Mouse (Mus musculus): ENCODE data around the gene Tcf7l2. TPM values are rescaled to one million over a fixed set of nuclear protein-coding genes. Genes with fewer than 3 reads are reported as not detected.

The Tcf7l2 gene
- polyA plus RNA-seq, 1 experiment = 10.3 TPM

GRCm38 (mm10) chr19:55767579-55767978 is 26.0 kb downstream of the Tcf7l2 start:
- Histone ChIP-seq H3ac (ENCODE audit: control insufficient read depth, insufficient read length, low read depth) (no peak overlapping the region), H3K36me3 (ENCODE audit: control insufficient read depth, insufficient read depth) (peaks cover 16% of the 10 kb centered on the region), H3K79me2 (ENCODE audit: control insufficient read depth, insufficient read depth) (peaks cover 58% of the 10 kb centered on the region), H3K79me3 (ENCODE audit: low read depth) (peaks cover 20% of the 10 kb centered on the region), H3K4me3 (ENCODE audit: insufficient read depth, poor library complexity, severe bottlenecking) (no peak overlapping the region), H3K27me3 (ENCODE audit: control insufficient read depth, insufficient read depth, insufficient read length) (no peaks in the 10 kb centered on the region)
- TF ChIP-seq FOSL1 (IDR thresholded peaks at IDR 0.05; ENCODE audit: insufficient read depth, low read length, poor library complexity, severe bottlenecking) (no peak), CTCF (IDR thresholded peaks at IDR 0.05; ENCODE audit: control insufficient read depth, insufficient read depth, insufficient read length) (no peak), CEBPB (IDR thresholded peaks at IDR 0.05; ENCODE audit: low read depth) (no peak), MYOD1 (IDR thresholded peaks at IDR 0.05; ENCODE audit: control insufficient read depth, insufficient read length, low read depth) (no peak), MAX (IDR thresholded peaks at IDR 0.05) (no peak), MYOG (IDR thresholded peaks at IDR 0.05; ENCODE audit: control insufficient read depth, extremely low read depth, insufficient read length) (no peak), USF1 (IDR thresholded peaks at IDR 0.05; ENCODE audit: low read depth) (no peak)

GRCm38 (mm10) chr19:55768246-55768645 is 26.6 kb downstream of the Tcf7l2 start:
- no peak overlapping the region for H3K4me3 ChIP-seq (ENCODE audit: insufficient read depth, poor library complexity, severe bottlenecking)
- H3K27me3 ChIP-seq (ENCODE audit: control insufficient read depth, insufficient read depth, insufficient read length) = no peaks in the 10 kb centered on the region
- peak overlapping the region; percentile 52 for H3ac ChIP-seq (ENCODE audit: control insufficient read depth, insufficient read length, low read depth)
- TF ChIP-seq CTCF (IDR thresholded peaks at IDR 0.05; ENCODE audit: control insufficient read depth, insufficient read depth, insufficient read length) (no peak), MAX (IDR thresholded peaks at IDR 0.05) (peak; percentile 48), MYOG (IDR thresholded peaks at IDR 0.05; ENCODE audit: control insufficient read depth, extremely low read depth, insufficient read length) (no peak), MYOD1 (IDR thresholded peaks at IDR 0.05; ENCODE audit: control insufficient read depth, insufficient read length, low read depth) (peak; percentile 89)
- peaks cover 56% of the 10 kb centered on the region for H3K79me2 ChIP-seq (ENCODE audit: control insufficient read depth, insufficient read depth)
- peaks cover 16% of the 10 kb centered on the region for H3K79me3 ChIP-seq (ENCODE audit: low read depth)
- H3K36me3 ChIP-seq (ENCODE audit: control insufficient read depth, insufficient read depth) = peaks cover 11% of the 10 kb centered on the region

GRCm38 (mm10) chr19:55768889-55769288 is 27.3 kb downstream of the Tcf7l2 start:
- peaks cover 49% of the 10 kb centered on the region for H3K79me2 ChIP-seq (ENCODE audit: control insufficient read depth, insufficient read depth)
- no peak overlapping the region for H3K4me3 ChIP-seq (ENCODE audit: insufficient read depth, poor library complexity, severe bottlenecking)
- no peak overlapping the region for H3ac ChIP-seq (ENCODE audit: control insufficient read depth, insufficient read length, low read depth)
- TF ChIP-seq MAX (IDR thresholded peaks at IDR 0.05) (peak; percentile 99), USF1 (IDR thresholded peaks at IDR 0.05; ENCODE audit: low read depth) (peak; percentile 32), FOSL1 (IDR thresholded peaks at IDR 0.05; ENCODE audit: insufficient read depth, low read length, poor library complexity, severe bottlenecking) (peak; percentile 43), CEBPB (IDR thresholded peaks at IDR 0.05; ENCODE audit: low read depth) (no peak), MYOG (IDR thresholded peaks at IDR 0.05; ENCODE audit: control insufficient read depth, extremely low read depth, insufficient read length) (no peak), MYOD1 (IDR thresholded peaks at IDR 0.05; ENCODE audit: control insufficient read depth, insufficient read length, low read depth) (peak; percentile 35), CTCF (IDR thresholded peaks at IDR 0.05; ENCODE audit: control insufficient read depth, insufficient read depth, insufficient read length) (no peak)
- H3K36me3 ChIP-seq (ENCODE audit: control insufficient read depth, insufficient read depth) = peaks cover 11% of the 10 kb centered on the region
- no peaks in the 10 kb centered on the region for H3K27me3 ChIP-seq (ENCODE audit: control insufficient read depth, insufficient read depth, insufficient read length)
- peaks cover 12% of the 10 kb centered on the region for H3K79me3 ChIP-seq (ENCODE audit: low read depth)

GRCm38 (mm10) chr19:55774334-55774733 is 32.7 kb downstream of the Tcf7l2 start:
- H3K4me3 ChIP-seq (ENCODE audit: insufficient read depth, poor library complexity, severe bottlenecking) = no peak overlapping the region
- H3K79me3 ChIP-seq (ENCODE audit: low read depth) = peaks cover 26% of the 10 kb centered on the region
- TF ChIP-seq USF1 (IDR thresholded peaks at IDR 0.05; ENCODE audit: low read depth) (no peak), MYOD1 (IDR thresholded peaks at IDR 0.05; ENCODE audit: control insufficient read depth, insufficient read length, low read depth) (peak; percentile 71)

GRCm38 (mm10) chr19:55774824-55775223 is 33.2 kb downstream of the Tcf7l2 start:
- TF ChIP-seq CTCF (IDR thresholded peaks at IDR 0.05; ENCODE audit: control insufficient read depth, insufficient read depth, insufficient read length) = no peak
- TF ChIP-seq USF1 (IDR thresholded peaks at IDR 0.05; ENCODE audit: low read depth) = no peak
- TF ChIP-seq MAX (IDR thresholded peaks at IDR 0.05) = no peak
- TF ChIP-seq CEBPB (IDR thresholded peaks at IDR 0.05; ENCODE audit: low read depth) = no peak
- no peak for TF ChIP-seq MYOG (IDR thresholded peaks at IDR 0.05; ENCODE audit: control insufficient read depth, extremely low read depth, insufficient read length)
- TF ChIP-seq MYOD1 (IDR thresholded peaks at IDR 0.05; ENCODE audit: control insufficient read depth, insufficient read length, low read depth) = no peak
- no peak for TF ChIP-seq FOSL1 (IDR thresholded peaks at IDR 0.05; ENCODE audit: insufficient read depth, low read length, poor library complexity, severe bottlenecking)

More at GRCm38 (mm10) chr19:55774334-55774733, 32.7 kb downstream of the Tcf7l2 start:
- H3K27me3 ChIP-seq (ENCODE audit: control insufficient read depth, insufficient read depth, insufficient read length) = no peaks in the 10 kb centered on the region
- no peak overlapping the region for H3ac ChIP-seq (ENCODE audit: control insufficient read depth, insufficient read length, low read depth)
- H3K79me2 ChIP-seq (ENCODE audit: control insufficient read depth, insufficient read depth) = peaks cover 63% of the 10 kb centered on the region
- H3K36me3 ChIP-seq (ENCODE audit: control insufficient read depth, insufficient read depth) = peaks cover 5% of the 10 kb centered on the region

GRCm38 (mm10) chr19:55779871-55780270 is 38.3 kb downstream of the Tcf7l2 start:
- H3K4me3 ChIP-seq (ENCODE audit: insufficient read depth, poor library complexity, severe bottlenecking) = no peak overlapping the region
- no peaks in the 10 kb centered on the region for H3K27me3 ChIP-seq (ENCODE audit: control insufficient read depth, insufficient read depth, insufficient read length)
- TF ChIP-seq CEBPB (IDR thresholded peaks at IDR 0.05; ENCODE audit: low read depth) (no peak), CTCF (IDR thresholded peaks at IDR 0.05; ENCODE audit: control insufficient read depth, insufficient read depth, insufficient read length) (no peak), MAX (IDR thresholded peaks at IDR 0.05) (no peak), MYOD1 (IDR thresholded peaks at IDR 0.05; ENCODE audit: control insufficient read depth, insufficient read length, low read depth) (no peak), USF1 (IDR thresholded peaks at IDR 0.05; ENCODE audit: low read depth) (no peak), MYOG (IDR thresholded peaks at IDR 0.05; ENCODE audit: control insufficient read depth, extremely low read depth, insufficient read length) (no peak), FOSL1 (IDR thresholded peaks at IDR 0.05; ENCODE audit: insufficient read depth, low read length, poor library complexity, severe bottlenecking) (no peak)
- peaks cover 42% of the 10 kb centered on the region for H3K79me3 ChIP-seq (ENCODE audit: low read depth)
- peaks cover 87% of the 10 kb centered on the region for H3K79me2 ChIP-seq (ENCODE audit: control insufficient read depth, insufficient read depth)
- no peak overlapping the region for H3ac ChIP-seq (ENCODE audit: control insufficient read depth, insufficient read length, low read depth)
- H3K36me3 ChIP-seq (ENCODE audit: control insufficient read depth, insufficient read depth) = peaks cover 4% of the 10 kb centered on the region

More at GRCm38 (mm10) chr19:55774824-55775223, 33.2 kb downstream of the Tcf7l2 start:
- H3K79me3 ChIP-seq (ENCODE audit: low read depth) = peaks cover 27% of the 10 kb centered on the region
- H3K79me2 ChIP-seq (ENCODE audit: control insufficient read depth, insufficient read depth) = peaks cover 63% of the 10 kb centered on the region
- peaks cover 5% of the 10 kb centered on the region for H3K36me3 ChIP-seq (ENCODE audit: control insufficient read depth, insufficient read depth)
- no peak overlapping the region for H3ac ChIP-seq (ENCODE audit: control insufficient read depth, insufficient read length, low read depth)
- no peaks in the 10 kb centered on the region for H3K27me3 ChIP-seq (ENCODE audit: control insufficient read depth, insufficient read depth, insufficient read length)
- H3K4me3 ChIP-seq (ENCODE audit: insufficient read depth, poor library complexity, severe bottlenecking) = no peak overlapping the region
